Mouse (Mus musculus): ENCODE data around the gene Lpcat2.

- TF ChIP-seq EP300 (IDR thresholded peaks at IDR 0.05; ENCODE audit: low read depth), result no peak
- TF ChIP-seq CTCF (IDR thresholded peaks at IDR 0.05; ENCODE audit: low read depth), result no peak
Observed at GRCm38 (mm10) chr8:92902981-92903380, 47.8 kb downstream of the Lpcat2 start.

All from heart, postnatal 0 days (tissue).